Mouse (Mus musculus) MEL-GATA-1-ER (cell line): ENCODE data around the gene Meox1.

Experiments
- DNase-seq: peaks from one replicate; pipeline ENCODE4 v3.0.0-alpha.2; 2012; ENCODE audit warnings: low read depth; ENCODE audit errors: extremely low read depth

Gene Meox1

DNA sequence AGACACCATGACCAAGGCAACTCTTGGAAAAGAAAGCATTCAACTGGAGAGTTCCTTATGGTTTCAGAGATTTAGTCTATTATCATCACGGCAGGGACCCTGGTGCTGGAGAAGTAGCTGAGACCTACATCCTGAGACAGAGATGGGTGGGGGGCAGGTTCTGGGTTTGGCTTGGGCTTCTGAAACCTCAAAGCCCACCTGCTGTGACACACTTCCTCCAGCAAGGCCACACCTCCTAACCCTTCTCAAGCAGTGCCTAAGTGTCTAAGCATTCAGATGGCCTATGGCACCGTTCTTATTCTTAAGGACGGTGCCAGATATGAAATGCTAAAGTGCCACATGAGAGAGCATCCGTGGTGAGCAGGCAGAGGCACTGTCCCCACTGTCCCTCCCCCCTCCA is 4.2 kb upstream of the Meox1 start:
- no peak for DNase-seq

GRCm38 (mm10) chr11:101896546-101897361 is 2.6 kb upstream of the Meox1 start:
- no peak for DNase-seq

DNA sequence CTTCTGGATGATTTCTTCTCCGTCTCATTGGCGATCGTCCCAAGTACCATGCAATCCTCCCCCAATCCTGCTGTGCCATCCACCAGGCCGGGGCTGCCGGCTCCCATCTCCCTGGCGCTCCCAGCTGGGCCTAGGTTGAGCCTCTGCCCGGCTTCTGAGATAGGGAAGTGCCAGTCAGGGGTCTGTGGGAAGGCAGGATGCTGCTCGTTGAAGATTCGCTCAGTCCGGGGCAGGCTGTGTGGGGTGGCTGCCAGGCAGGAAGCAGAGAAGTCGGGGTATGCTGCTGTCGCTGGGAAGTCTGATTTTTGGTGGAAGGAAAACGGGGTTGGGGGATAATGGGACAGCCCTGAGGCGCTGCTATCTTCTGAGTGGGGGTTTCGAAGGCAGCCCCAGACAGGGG is 614 bp downstream of the Meox1 start:
- DNase-seq, result no peak

GRCm38 (mm10) chr11:101891451-101891850 is 2.7 kb downstream of the Meox1 start:
- no peak for DNase-seq

DNA sequence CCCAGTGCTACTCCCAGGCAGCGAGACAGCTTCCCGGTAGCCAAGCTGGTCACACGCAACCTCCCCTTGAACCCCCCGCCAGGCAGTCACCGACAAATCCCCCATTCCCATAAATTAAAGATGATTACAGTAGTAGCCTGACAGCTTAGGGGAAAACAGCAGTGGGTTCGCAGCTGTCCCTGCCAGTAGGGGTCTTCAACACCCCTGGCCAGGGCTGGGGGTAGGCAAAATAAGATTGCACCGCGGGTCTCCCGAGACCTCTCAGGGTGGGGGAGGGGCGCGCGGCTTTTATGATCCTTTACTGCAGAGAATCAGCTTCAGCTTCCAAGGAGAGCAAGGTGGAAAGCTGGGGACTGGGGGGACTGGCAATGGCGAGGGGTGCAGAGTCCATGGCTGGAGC is 4.4 kb downstream of the Meox1 start:
- no peak for DNase-seq

GRCm38 (mm10) chr11:101888820-101889219 is 5.4 kb downstream of the Meox1 start:
- no peak for DNase-seq

- no peak for DNase-seq
Observed at GRCm38 (mm10) chr11:101886436-101886835, 7.7 kb downstream of the Meox1 start.

DNA sequence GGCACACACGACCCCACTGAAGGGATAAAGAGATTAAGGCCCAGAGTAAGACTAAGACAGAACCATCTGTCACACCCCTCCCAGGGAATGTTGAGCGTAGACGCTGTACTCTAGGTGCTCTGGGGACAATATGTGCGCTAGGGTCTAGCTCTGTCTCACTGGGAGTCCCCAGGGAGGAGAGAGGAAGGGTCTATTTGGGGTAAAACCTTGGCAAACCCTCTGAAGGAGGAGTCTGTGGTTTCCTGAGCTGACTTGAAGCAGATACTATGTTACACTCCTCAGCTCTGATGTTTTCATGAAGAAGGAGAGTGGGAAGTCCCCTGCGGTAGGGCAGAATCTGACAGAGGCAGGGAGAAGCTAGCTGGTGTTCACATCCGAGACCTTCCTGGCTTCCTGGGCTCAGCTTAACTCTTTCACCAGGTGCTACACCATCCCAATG is 8.3 kb downstream of the Meox1 start:
- no peak for DNase-seq

GRCm38 (mm10) chr11:101885232-101885631 is 8.9 kb downstream of the Meox1 start:
- DNase-seq, result no peak

DNA sequence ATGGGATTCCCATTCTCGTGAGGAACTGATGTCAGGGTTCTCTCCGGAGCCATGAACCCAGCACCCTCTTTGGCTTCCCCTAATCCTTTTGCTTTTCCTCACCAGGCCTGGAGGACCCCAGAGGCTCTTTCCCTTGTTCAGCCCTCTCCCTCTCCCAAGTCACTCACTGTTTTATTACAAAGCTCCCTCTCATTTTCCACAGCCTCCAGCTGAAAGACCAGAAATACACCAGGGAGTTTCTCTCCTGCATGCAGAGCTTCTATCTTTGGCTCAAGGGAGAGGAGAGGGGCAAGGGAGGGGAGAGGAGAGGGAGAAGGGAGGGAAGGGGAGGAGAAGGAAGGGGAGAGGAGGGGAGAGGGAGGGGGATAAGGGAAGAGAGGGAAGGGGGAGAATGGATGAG is 10.3 kb downstream of the Meox1 start:
- no peak for DNase-seq

GRCm38 (mm10) chr11:101882500-101883290 is 11.5 kb downstream of the Meox1 start:
- no peak for DNase-seq

- no peak for DNase-seq
Observed at GRCm38 (mm10) chr11:101881604-101882071, 12.5 kb downstream of the Meox1 start.

DNA sequence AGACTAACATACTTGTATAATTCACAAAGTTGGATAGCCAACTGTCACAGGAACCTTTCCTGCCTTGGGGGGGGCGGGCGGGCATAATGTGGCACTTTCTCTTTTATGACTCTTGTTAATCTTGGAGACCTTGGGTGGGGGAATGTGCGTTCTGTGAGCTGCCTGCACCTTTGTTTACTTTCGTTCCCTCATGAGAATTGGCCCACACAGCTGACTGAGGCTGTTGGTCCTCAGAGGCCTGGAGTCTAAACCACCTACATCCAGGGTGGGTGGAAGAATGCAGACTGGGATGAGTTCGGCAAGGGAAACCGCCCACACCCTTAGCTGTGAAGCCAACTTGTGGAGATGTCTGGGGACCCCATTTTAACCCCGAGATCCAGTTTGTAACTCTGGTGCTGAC is 13.0 kb downstream of the Meox1 start:
- no peak for DNase-seq

DNA sequence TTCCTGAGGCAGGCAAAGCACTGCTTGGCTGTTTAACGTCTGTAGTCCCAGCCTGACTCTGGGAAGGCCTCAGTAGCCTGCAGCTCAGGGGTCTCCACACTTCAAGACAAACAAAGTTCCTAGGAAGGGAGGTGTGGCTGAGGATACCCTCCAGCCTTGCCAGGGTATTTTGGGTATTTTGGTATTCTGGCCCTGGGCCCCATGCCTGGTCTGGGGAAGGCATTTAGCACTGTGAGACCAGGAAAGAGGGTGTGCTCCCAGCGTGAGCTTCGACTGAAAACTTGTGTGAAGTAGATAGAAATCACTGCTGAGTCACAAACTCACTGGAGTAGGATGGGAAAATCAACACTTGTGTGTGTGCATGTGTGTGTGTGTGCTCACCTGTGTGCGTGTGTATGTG is 14.5 kb downstream of the Meox1 start:
- DNase-seq, result no peak

GRCm38 (mm10) chr11:101878696-101879095 is 15.5 kb downstream of the Meox1 start:
- DNase-seq, result no peak

GRCm38 (mm10) chr11:101874978-101875377 is 19.2 kb downstream of the Meox1 start:
- no peak for DNase-seq

DNA sequence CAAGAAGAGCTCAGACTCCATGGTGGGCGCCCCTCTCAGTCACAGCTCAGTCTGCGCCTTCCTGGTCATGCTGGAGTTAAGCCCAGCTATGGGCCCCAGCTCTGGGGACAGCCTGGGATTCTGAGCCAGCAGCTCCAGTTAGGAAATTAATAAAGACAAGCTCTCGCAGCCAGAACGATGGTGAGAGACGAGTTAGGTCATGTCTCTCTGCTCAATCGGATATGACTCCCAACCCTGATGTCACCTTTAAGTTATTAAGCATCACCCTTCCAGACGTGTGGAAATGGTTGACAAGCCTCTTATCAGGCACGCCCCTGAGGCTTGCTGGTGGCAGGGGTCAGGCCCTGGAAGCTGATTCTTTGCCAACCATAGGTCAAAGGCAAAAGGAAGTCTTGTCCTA is 20.3 kb downstream of the Meox1 start:
- DNase-seq, result no peak

GRCm38 (mm10) chr11:101871435-101871834 is 22.7 kb downstream of the Meox1 start:
- DNase-seq, result no peak

- DNase-seq, result no peak
Observed at GRCm38 (mm10) chr11:101870067-101870765, 24.0 kb downstream of the Meox1 start.

DNA sequence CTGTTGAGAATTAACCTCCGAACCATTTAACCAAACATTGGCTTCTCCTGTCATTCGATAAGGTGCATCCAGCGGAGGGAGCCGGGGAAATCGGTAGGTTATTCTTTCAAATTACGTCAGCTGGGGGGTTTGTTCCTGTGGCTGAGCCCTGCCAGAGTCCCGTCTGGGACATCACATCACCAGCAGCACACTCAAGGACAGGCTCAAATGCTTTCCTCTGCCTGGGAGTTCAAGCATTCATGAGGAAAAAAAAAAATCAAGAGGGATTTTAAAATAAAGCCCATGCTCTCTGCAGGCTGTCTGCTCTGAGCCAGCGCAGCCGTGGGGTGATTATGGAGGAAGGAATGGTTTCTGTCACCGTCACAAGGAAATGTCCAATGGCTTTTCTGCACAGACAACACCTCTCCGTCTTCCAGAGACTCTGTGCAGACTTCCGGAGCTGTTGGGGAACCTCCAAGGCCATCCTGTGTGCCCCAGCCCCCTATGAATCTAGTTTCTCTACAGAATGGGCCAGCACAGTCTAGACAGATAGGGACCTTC is 26.6 kb downstream of the Meox1 start:
- no peak for DNase-seq

- DNase-seq, result no peak
Observed at GRCm38 (mm10) chr11:101858742-101859141, 35.4 kb downstream of the Meox1 start.
